Mouse (Mus musculus): ENCODE measurements around the gene Otor. TPM values are rescaled to one million over a fixed set of nuclear protein-coding genes. Genes with fewer than 3 reads are reported as not detected.

Otor gene
- total and polyA plus RNA-seq, 2 experiments from 2014 or later, result 0.55 TPM; not detected in 1

GRCm38 (mm10) chr2:143041596-143041995 is 36.7 kb upstream of the Otor start:
- DNase-seq (ENCODE audit: low spot score), result no peak
- H3K4me2 ChIP-seq (ENCODE audit: low read depth, low read length, poor library complexity, severe bottlenecking), result no peak overlapping the region
- no peak overlapping the region for H3K27ac ChIP-seq (ENCODE audit: low read depth, low read length)
- WGBS, result 89% methylated on average over 1 of the region's 1 CpGs
- no peak for TF ChIP-seq CTCF (IDR thresholded peaks at IDR 0.05)
- no peaks in the 10 kb centered on the region for H3K27me3 ChIP-seq (ENCODE audit: insufficient read depth, low read length)
- H3K36me3 ChIP-seq (ENCODE audit: insufficient read depth, low read length), result no peaks in the 10 kb centered on the region
- no peak overlapping the region for H3K9ac ChIP-seq (replicated peaks; ENCODE audit: low read length, poor library complexity, severe bottlenecking)
- H3K4me1 ChIP-seq (ENCODE audit: insufficient read depth, low read length), result no peaks in the 10 kb centered on the region
- H3K9me3 ChIP-seq (ENCODE audit: low read length), result no peaks in the 10 kb centered on the region
- H3K4me3 ChIP-seq (ENCODE audit: low read depth, low read length), result no peak overlapping the region
- ATAC-seq (ENCODE audit: low FRiP score), result no peak

GRCm38 (mm10) chr2:143055251-143055650 is 23.0 kb upstream of the Otor start:
- no peak overlapping the region for H3K9ac ChIP-seq (replicated peaks; ENCODE audit: low read length, poor library complexity, severe bottlenecking)

GRCm38 (mm10) chr2:143056736-143057135 is 21.5 kb upstream of the Otor start:
- H3K4me2 ChIP-seq (ENCODE audit: low read depth, low read length, poor library complexity, severe bottlenecking), result no peak overlapping the region
- no peaks in the 10 kb centered on the region for H3K4me1 ChIP-seq (ENCODE audit: insufficient read depth, low read length)
- ATAC-seq (ENCODE audit: low FRiP score) (no peak), DNase-seq (ENCODE audit: low spot score) (no peak)
- no peak overlapping the region for H3K4me3 ChIP-seq (ENCODE audit: low read depth, low read length)
- TF ChIP-seq CTCF (IDR thresholded peaks at IDR 0.05), result no peak
- H3K27ac ChIP-seq (ENCODE audit: low read depth, low read length), result no peak overlapping the region
- H3K9me3 ChIP-seq (ENCODE audit: low read length), result no peaks in the 10 kb centered on the region
- 82% methylated on average over 5 of the region's 5 CpGs for WGBS
- no peaks in the 10 kb centered on the region for H3K27me3 ChIP-seq (ENCODE audit: insufficient read depth, low read length)
- no peak overlapping the region for H3K9ac ChIP-seq (replicated peaks; ENCODE audit: low read length, poor library complexity, severe bottlenecking)
- no peaks in the 10 kb centered on the region for H3K36me3 ChIP-seq (ENCODE audit: insufficient read depth, low read length)

More at GRCm38 (mm10) chr2:143055251-143055650, 23.0 kb upstream of the Otor start:
- Histone ChIP-seq H3K4me1 (ENCODE audit: insufficient read depth, low read length) (no peaks in the 10 kb centered on the region), H3K27ac (ENCODE audit: low read depth, low read length) (no peak overlapping the region), H3K9me3 (ENCODE audit: low read length) (no peaks in the 10 kb centered on the region), H3K36me3 (ENCODE audit: insufficient read depth, low read length) (no peaks in the 10 kb centered on the region), H3K27me3 (ENCODE audit: insufficient read depth, low read length) (no peaks in the 10 kb centered on the region), H3K4me3 (ENCODE audit: low read depth, low read length) (no peak overlapping the region), H3K4me2 (ENCODE audit: low read depth, low read length, poor library complexity, severe bottlenecking) (no peak overlapping the region)
- TF ChIP-seq CTCF (IDR thresholded peaks at IDR 0.05), result no peak
- ATAC-seq (ENCODE audit: low FRiP score) (no peak), DNase-seq (ENCODE audit: low spot score) (no peak)

- no peak for TF ChIP-seq CTCF (IDR thresholded peaks at IDR 0.05)
- Histone ChIP-seq H3K9me3 (ENCODE audit: low read length) (no peaks in the 10 kb centered on the region), H3K27ac (ENCODE audit: low read depth, low read length) (no peak overlapping the region), H3K4me2 (ENCODE audit: low read depth, low read length, poor library complexity, severe bottlenecking) (peak overlapping the region; percentile 54), H3K36me3 (ENCODE audit: insufficient read depth, low read length) (peaks cover 7% of the 10 kb centered on the region; the same call in 1 of the 2 replicates), H3K27me3 (ENCODE audit: insufficient read depth, low read length) (no peaks in the 10 kb centered on the region), H3K9ac (replicated peaks; ENCODE audit: low read length, poor library complexity, severe bottlenecking) (peak overlapping the region; percentile 86; the same call in 1 of the 2 replicates), H3K4me1 (ENCODE audit: insufficient read depth, low read length) (no peaks in the 10 kb centered on the region), H3K4me3 (ENCODE audit: low read depth, low read length) (peak overlapping the region; percentile 78)
- no peak; the same call in 1 of the 2 replicates for ATAC-seq (ENCODE audit: low FRiP score)
- 33% methylated on average over 6 of the region's 6 CpGs for WGBS
- DNase-seq (ENCODE audit: low spot score), result no peak
Measured at GRCm38 (mm10) chr2:143062432-143062811, 15.9 kb upstream of the Otor start.

GRCm38 (mm10) chr2:143062812-143063792 is 15.2 kb upstream of the Otor start, which contains the start of gene Snrpb2:
Snrpb2 (plus strand) TSS chr2:143063039.
- peak within 1 kb of the TSS; percentile 78 for H3K4me3 ChIP-seq (ENCODE audit: low read depth, low read length)
- H3K4me2 ChIP-seq (ENCODE audit: low read depth, low read length, poor library complexity, severe bottlenecking), result peak within 1 kb of the TSS; percentile 54
- DNase-seq (ENCODE audit: low spot score) (peak; percentile 94), ATAC-seq (ENCODE audit: low FRiP score) (peak; percentile 94)
- peak within 1 kb of the TSS; percentile 62 for H3K27ac ChIP-seq (ENCODE audit: low read depth, low read length)
- H3K36me3 ChIP-seq (ENCODE audit: insufficient read depth, low read length), result peaks cover 7% of the 10 kb centered on the region; the same call in 1 of the 2 replicates
- TF ChIP-seq CTCF (IDR thresholded peaks at IDR 0.05), result peak; percentile 62
- H3K4me1 ChIP-seq (ENCODE audit: insufficient read depth, low read length), result no peaks in the 10 kb centered on the region
- H3K27me3 ChIP-seq (ENCODE audit: insufficient read depth, low read length), result no peaks in the 10 kb centered on the region
- 1% methylated on average over 55 of the region's 55 CpGs for WGBS
- H3K9me3 ChIP-seq (ENCODE audit: low read length), result no peaks in the 10 kb centered on the region
- H3K9ac ChIP-seq (replicated peaks; ENCODE audit: low read length, poor library complexity, severe bottlenecking), result peak within 1 kb of the TSS; percentile 86

- Histone ChIP-seq H3K9me3 (ENCODE audit: low read length) (no peaks in the 10 kb centered on the region), H3K27ac (ENCODE audit: low read depth, low read length) (no peak overlapping the region), H3K4me3 (ENCODE audit: low read depth, low read length) (no peak overlapping the region), H3K4me1 (ENCODE audit: insufficient read depth, low read length) (no peaks in the 10 kb centered on the region), H3K9ac (replicated peaks; ENCODE audit: low read length, poor library complexity, severe bottlenecking) (no peak overlapping the region), H3K36me3 (ENCODE audit: insufficient read depth, low read length) (peaks cover 22% of the 10 kb centered on the region), H3K27me3 (ENCODE audit: insufficient read depth, low read length) (no peaks in the 10 kb centered on the region), H3K4me2 (ENCODE audit: low read depth, low read length, poor library complexity, severe bottlenecking) (no peak overlapping the region)
- WGBS, result 94% methylated on average over 3 of the region's 3 CpGs
- TF ChIP-seq CTCF (IDR thresholded peaks at IDR 0.05), result no peak
- no peak for ATAC-seq (ENCODE audit: low FRiP score)
- no peak for DNase-seq (ENCODE audit: low spot score)
Measured at GRCm38 (mm10) chr2:143065914-143066313, 12.4 kb upstream of the Otor start.

All from midbrain, postnatal 0 days (tissue).